Mouse (Mus musculus) retina, embryonic 14.5 days (tissue): ENCODE measurements around the gene Gabarapl2.
A peak's percentile ranks its signal among the peaks of the same experiment; 100 is the strongest.

Experiments used
- DNase-seq: peaks from one replicate; pipeline ENCODE4 v3.0.0-alpha.2; 2015; ENCODE audit warnings: low spot score

Gabarapl2 gene

GRCm38 (mm10) chr8:111968541-111968940 lies 28.0 kb downstream of the Gabarapl2 start:
- DNase-seq: no peak

GRCm38 (mm10) chr8:111968991-111969390 lies 28.5 kb downstream of the Gabarapl2 start:
- DNase-seq: no peak

DNA sequence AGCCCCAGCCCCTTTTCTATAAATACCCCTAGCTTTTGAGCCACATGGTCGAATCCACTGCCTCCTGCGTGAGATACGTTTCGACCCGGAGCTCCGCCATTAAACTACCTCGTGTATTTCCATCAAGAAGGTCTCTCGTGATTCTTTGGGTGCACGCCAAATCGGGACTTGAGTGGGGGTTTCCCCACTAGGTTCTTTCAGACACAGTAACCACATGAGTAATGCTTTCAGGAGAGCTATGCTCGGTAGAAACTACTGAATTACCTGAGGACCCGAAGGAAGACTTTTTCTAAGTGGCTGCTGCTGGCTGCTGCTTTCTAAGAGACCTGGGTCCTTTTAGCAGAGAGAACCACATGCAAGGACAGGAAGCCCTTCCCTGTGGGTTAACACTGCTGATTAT lies 33.6 kb downstream of the Gabarapl2 start:
- no peak for DNase-seq

- DNase-seq: no peak
Observed at GRCm38 (mm10) chr8:111975706-111976105, 35.2 kb downstream of the Gabarapl2 start.

DNA sequence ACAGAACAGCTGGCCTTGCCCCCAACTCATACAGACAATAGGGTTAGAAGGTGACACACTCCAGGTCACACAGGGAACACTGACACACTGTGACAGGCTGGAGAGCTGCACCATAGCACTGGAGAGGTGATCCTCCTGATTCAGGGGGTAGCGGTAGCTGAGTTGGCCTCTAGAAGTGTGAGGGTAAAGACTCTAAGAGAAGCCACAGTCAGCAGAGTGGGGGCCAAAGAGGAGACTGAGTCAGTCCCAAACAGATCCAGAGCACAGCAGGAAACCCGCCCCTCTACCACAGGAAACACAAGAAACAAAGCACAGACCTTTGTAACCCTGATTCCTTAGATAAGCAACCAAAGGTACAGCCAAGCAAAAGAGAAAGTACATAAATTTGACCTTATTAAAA lies 35.8 kb downstream of the Gabarapl2 start:
- no peak for DNase-seq

- DNase-seq: no peak
Observed at GRCm38 (mm10) chr8:111978147-111978546, 37.6 kb downstream of the Gabarapl2 start.

DNA sequence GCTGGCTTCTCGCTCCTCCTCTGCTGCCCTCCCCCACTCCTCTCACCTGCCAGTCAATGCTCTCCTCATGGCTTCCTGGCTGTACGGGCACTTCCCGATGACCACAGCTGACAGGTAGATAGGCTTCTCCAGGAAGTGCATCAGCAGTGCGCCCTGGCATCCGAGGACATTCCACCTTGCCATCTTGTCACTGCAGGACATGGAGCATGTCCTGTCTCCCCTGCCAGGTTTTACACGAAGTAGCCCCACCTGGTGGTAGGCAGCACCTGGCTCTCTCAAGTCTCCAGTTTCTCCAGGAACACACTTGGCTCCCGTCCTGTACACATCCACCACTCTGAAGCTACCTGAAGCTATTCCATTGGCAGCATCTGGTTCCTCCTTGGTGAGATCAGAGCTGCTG lies 41.6 kb downstream of the Gabarapl2 start:
- no peak for DNase-seq

DNA sequence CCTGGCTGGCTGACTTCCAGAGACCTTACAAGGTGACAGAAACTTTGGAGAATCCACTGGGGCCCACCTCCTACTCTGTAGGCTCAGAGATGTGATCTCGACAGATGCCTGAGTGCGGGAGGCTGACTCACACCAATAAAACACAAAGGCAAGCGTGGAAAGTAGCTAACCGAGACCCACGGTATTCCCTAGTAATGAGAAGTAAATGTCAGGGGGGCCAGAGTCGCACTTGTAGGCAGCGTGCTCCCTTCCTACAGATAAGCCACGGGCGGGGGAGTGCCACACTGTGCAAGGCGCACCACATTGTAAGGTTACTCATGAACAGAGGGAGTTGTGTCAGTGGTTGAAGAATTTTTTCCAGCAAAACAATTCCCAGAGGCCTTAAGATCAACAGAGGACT lies 44.0 kb downstream of the Gabarapl2 start:
- no peak for DNase-seq

DNA sequence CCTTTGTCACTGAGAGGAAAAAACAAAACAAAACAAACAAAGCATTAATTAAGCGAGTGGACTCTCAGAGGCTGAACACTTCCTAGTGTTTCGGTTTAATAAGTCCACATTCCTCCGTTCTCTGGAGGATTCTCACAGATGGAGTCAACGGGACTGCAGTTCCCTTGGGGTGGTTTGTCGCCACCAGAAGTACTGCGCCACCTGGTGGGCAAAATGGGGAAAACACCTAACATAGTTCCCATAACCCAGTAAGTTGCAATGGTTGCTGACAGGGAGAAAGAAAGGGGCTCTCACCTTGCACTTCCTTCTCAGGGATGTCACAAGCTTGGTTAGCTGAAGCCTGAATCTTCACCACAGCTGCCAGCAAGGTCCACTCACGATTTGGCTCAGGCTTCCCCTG lies 49.4 kb downstream of the Gabarapl2 start:
- DNase-seq: peak; percentile 92

DNA sequence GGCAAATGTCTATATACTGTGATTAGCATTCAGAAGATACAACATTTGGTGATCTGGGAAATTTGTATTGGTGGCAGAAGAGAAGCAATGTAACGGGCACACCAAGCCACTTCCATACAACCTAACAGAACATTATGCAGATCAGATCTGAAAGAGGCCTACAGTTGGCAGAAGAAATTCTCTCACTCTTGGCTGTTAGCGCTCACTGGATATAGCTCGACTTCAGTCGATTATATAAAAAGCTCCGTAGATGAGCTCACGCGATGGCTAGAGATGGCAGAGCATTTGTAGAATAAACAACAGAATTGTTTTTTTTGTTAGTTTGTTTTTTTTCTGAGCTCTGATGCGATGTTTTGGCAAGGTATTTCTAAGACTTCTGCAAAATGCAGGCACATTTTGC lies 50.8 kb downstream of the Gabarapl2 start:
- no peak for DNase-seq

DNA sequence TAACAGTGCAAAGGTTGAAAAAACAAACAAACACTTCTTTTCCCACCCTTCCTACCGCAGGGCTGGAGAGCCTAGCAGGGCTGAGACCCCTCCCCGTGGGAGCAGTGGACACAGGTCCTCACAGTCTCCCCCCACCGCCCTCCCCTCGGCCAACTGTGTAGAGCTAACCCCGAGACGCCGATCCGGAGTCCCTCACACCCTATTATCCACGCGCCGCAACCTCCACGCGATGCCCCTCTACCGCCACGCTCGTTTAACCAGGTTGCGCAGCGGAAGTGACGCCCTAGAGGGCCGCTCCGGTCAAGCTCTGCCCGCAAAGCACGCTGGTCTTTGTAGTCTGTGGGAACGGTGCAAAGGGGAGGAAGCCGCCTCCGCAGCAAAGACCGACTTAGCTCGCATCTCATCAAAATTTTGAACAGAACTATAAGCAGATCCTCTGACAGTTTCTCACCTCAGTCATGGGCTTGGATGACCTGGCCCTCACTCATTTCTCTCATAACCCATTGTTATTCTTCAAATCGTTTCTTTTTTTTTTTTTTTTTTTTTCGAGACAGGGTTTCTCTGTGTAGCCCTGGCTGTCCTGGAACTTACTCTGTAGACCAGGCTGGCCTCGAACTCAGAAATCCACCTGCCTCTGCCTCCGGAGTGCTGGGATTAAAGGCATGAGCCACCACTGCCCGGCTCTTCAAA lies 51.7 kb downstream of the Gabarapl2 start, which contains the start of gene Adat1:
TSS of gene Adat1 (minus strand) at position 290 of the 690 bp plus-strand sequence.
- peak; percentile 92 for DNase-seq

GRCm38 (mm10) chr8:111992703-111993039 lies 52.2 kb downstream of the Gabarapl2 start:
- no peak for DNase-seq
